Mouse (Mus musculus): ENCODE data around the gene Exosc2. TPM values are rescaled to one million over a fixed set of nuclear protein-coding genes. Genes with fewer than 3 reads are reported as not detected.
"Not testable (repeated sequence)": the region's sequence is repeated elsewhere in the genome, so short reads cannot be mapped to it uniquely, and the experiment has no call there.

Exosc2 gene
- total RNA-seq, 2 experiments from 2014 or later: 9.2 to 9.8 TPM

GRCm38 (mm10) chr2:31662939-31663803, 7.3 kb upstream of the Exosc2 start:
- no peak for ATAC-seq (replicated peaks; ENCODE audit: low FRiP score, poor library complexity, severe bottlenecking)

GRCm38 (mm10) chr2:31663804-31664180, 6.7 kb upstream of the Exosc2 start:
- ATAC-seq (replicated peaks; ENCODE audit: low FRiP score, poor library complexity, severe bottlenecking): no peak

- no peak for ATAC-seq (replicated peaks; ENCODE audit: low FRiP score, poor library complexity, severe bottlenecking)
Observed at GRCm38 (mm10) chr2:31667332-31667731, 3.2 kb upstream of the Exosc2 start.

- ATAC-seq (replicated peaks; ENCODE audit: low FRiP score, poor library complexity, severe bottlenecking): no peak
Observed at GRCm38 (mm10) chr2:31678641-31679040, 8.1 kb downstream of the Exosc2 start.

- not testable (repeated sequence) for ATAC-seq (replicated peaks; ENCODE audit: low FRiP score, poor library complexity, severe bottlenecking)
Observed at GRCm38 (mm10) chr2:31681051-31681707, 10.7 kb downstream of the Exosc2 start.

GRCm38 (mm10) chr2:31681731-31682235, 11.3 kb downstream of the Exosc2 start:
- no peak for ATAC-seq (replicated peaks; ENCODE audit: low FRiP score, poor library complexity, severe bottlenecking)

GRCm38 (mm10) chr2:31683666-31684065, 13.2 kb downstream of the Exosc2 start:
- no peak for ATAC-seq (replicated peaks; ENCODE audit: low FRiP score, poor library complexity, severe bottlenecking)

- peak; percentile 98 for ATAC-seq (replicated peaks; ENCODE audit: low FRiP score, poor library complexity, severe bottlenecking)
Observed at GRCm38 (mm10) chr2:31688074-31688925, 17.8 kb downstream of the Exosc2 start, which contains the start of gene Abl1. Gene Abl1 (plus strand): TSS chr2:31688376.

GRCm38 (mm10) chr2:31689045-31689444, 18.5 kb downstream of the Exosc2 start:
- 0 out of 2 replicates have a peak, but pooled peaks have one; percentile 17 for ATAC-seq (replicated peaks; ENCODE audit: low FRiP score, poor library complexity, severe bottlenecking)

GRCm38 (mm10) chr2:31690063-31690462, 19.5 kb downstream of the Exosc2 start:
- ATAC-seq (replicated peaks; ENCODE audit: low FRiP score, poor library complexity, severe bottlenecking): no peak

GRCm38 (mm10) chr2:31698209-31698608, 27.7 kb downstream of the Exosc2 start:
- no peak for ATAC-seq (replicated peaks; ENCODE audit: low FRiP score, poor library complexity, severe bottlenecking)

GRCm38 (mm10) chr2:31700545-31701446, 30.3 kb downstream of the Exosc2 start:
- ATAC-seq (replicated peaks; ENCODE audit: low FRiP score, poor library complexity, severe bottlenecking): no peak

- no peak for ATAC-seq (replicated peaks; ENCODE audit: low FRiP score, poor library complexity, severe bottlenecking)
Observed at GRCm38 (mm10) chr2:31703226-31703625, 32.7 kb downstream of the Exosc2 start.

GRCm38 (mm10) chr2:31705914-31706313, 35.4 kb downstream of the Exosc2 start:
- no peak for ATAC-seq (replicated peaks; ENCODE audit: low FRiP score, poor library complexity, severe bottlenecking)

- no peak for ATAC-seq (replicated peaks; ENCODE audit: low FRiP score, poor library complexity, severe bottlenecking)
Observed at GRCm38 (mm10) chr2:31706531-31706930, 36.0 kb downstream of the Exosc2 start.

- ATAC-seq (replicated peaks; ENCODE audit: low FRiP score, poor library complexity, severe bottlenecking): no peak
Observed at GRCm38 (mm10) chr2:31712716-31713115, 42.2 kb downstream of the Exosc2 start.

- ATAC-seq (replicated peaks; ENCODE audit: low FRiP score, poor library complexity, severe bottlenecking): no peak
Observed at GRCm38 (mm10) chr2:31713813-31714212, 43.3 kb downstream of the Exosc2 start.

GRCm38 (mm10) chr2:31714780-31715179, 44.3 kb downstream of the Exosc2 start:
- no peak for ATAC-seq (replicated peaks; ENCODE audit: low FRiP score, poor library complexity, severe bottlenecking)

- ATAC-seq (replicated peaks; ENCODE audit: low FRiP score, poor library complexity, severe bottlenecking): no peak
Observed at GRCm38 (mm10) chr2:31715985-31716384, 45.5 kb downstream of the Exosc2 start.
